Mouse (Mus musculus) heart, embryonic 13.5 days (tissue): ENCODE results near the gene Derl3. TPM values are rescaled to one million over a fixed set of nuclear protein-coding genes. Genes with fewer than 3 reads are reported as not detected.
A peak's percentile ranks its signal among the peaks of the same experiment; 100 is the strongest.

Experiments
- ATAC-seq: fragments of 200-750 bp; cut with Nextera tagmentation; 2 replicates; pipeline ENCODE4 v1.8.0; 2017; ENCODE audit warnings: moderate TSS enrichment; ENCODE audit not compliant: insufficient number of reproducible peaks, low FRiP score, low TSS enrichment; ENCODE audit errors: extremely low read depth
- H3K27ac ChIP-seq: fragments of 300-500 bp; sonication (generic); replicated peaks from 2 replicates; pipeline ENCODE4 v1.5.1; 2015; ENCODE audit warnings: moderate library complexity, mild to moderate bottlenecking, inconsistent platforms
- H3K27me3 ChIP-seq: fragments of 300-500 bp; sonication (generic); replicated peaks from 2 replicates; pipeline ENCODE4 v1.6.1; 2015; ENCODE audit warnings: mild to moderate bottlenecking, inconsistent platforms
- H3K36me3 ChIP-seq: fragments of 300-500 bp; sonication (generic); 2 replicates; pipeline ENCODE4 v1.6.1; 2015; ENCODE audit warnings: mild to moderate bottlenecking, inconsistent platforms
- H3K4me1 ChIP-seq: fragments of 300-500 bp; sonication (generic); 2 replicates; pipeline ENCODE4 v1.6.1; 2015; ENCODE audit warnings: inconsistent platforms
- H3K4me2 ChIP-seq: fragments of 300-500 bp; sonication (generic); 2 replicates; pipeline ENCODE4 v1.6.1; 2015; ENCODE audit warnings: inconsistent platforms, mild to moderate bottlenecking, moderate library complexity
- H3K4me3 ChIP-seq: fragments of 300-500 bp; sonication (generic); 2 replicates; pipeline ENCODE4 v1.5.1; 2015; ENCODE audit warnings: moderate library complexity, mild to moderate bottlenecking, inconsistent platforms
- H3K9ac ChIP-seq: fragments of 300-500 bp; sonication (generic); 2 replicates; pipeline ENCODE4 v1.6.1; 2015; ENCODE audit warnings: inconsistent platforms, mild to moderate bottlenecking, moderate library complexity
- H3K9me3 ChIP-seq: fragments of 300-500 bp; sonication (generic); 2 replicates; pipeline ENCODE4 v1.6.1; 2016; ENCODE audit warnings: inconsistent platforms
- WGBS: fragments of 180-500 bp; shearing (Covaris S2); methylation state at CpG from one replicate; pipeline ENCODE4 v1.1.7; 2015; ENCODE audit warnings: mixed read lengths; 5-methylcytosine and 5-hydroxymethylcytosine counted together
- polyA plus RNA-seq: library from polyadenylated mRNA; unstranded; fragments of >200 nt; fragmentation: Nextera tagmentation; extraction: Ambion mirVana; gene quantifications from 2 replicates; pipeline ENCODE4 v1.2.1, GENCODE M21; 2015

Gene Derl3
- polyA plus RNA-seq, 1 experiment from 2014 or later: 2.4 TPM

GRCm38 (mm10) chr10:75894601-75895000, 1.4 kb downstream of the Derl3 start:
- Histone ChIP-seq H3K4me3 (no peak overlapping the region), H3K4me2 (no peak overlapping the region), H3K36me3 (peaks cover 49% of the 10 kb centered on the region), H3K9ac (no peak overlapping the region), H3K4me1 (peaks cover 35% of the 10 kb centered on the region), H3K9me3 (no peaks in the 10 kb centered on the region), H3K27ac (no peak overlapping the region), H3K27me3 (no peaks in the 10 kb centered on the region)
- ATAC-seq: no peak
- 73% methylated on average over 6 of the region's 6 CpGs for WGBS

GRCm38 (mm10) chr10:75895730-75896129, 2.5 kb downstream of the Derl3 start:
- 89% methylated on average over 5 of the region's 5 CpGs for WGBS
- peaks cover 59% of the 10 kb centered on the region for H3K36me3 ChIP-seq
- ATAC-seq: no peak

GRCm38 (mm10) chr10:75896208-75896607, 3.0 kb downstream of the Derl3 start:
- Histone ChIP-seq H3K4me1 (peaks cover 39% of the 10 kb centered on the region), H3K9me3 (no peaks in the 10 kb centered on the region), H3K27me3 (no peaks in the 10 kb centered on the region), H3K36me3 (peaks cover 64% of the 10 kb centered on the region), H3K27ac (no peak overlapping the region), H3K4me2 (no peak overlapping the region), H3K4me3 (no peak overlapping the region), H3K9ac (no peak overlapping the region)
- WGBS: 93% methylated on average over 1 of the region's 1 CpGs
- no peak for ATAC-seq

More at GRCm38 (mm10) chr10:75895730-75896129, 2.5 kb downstream of the Derl3 start:
- no peak overlapping the region for H3K4me2 ChIP-seq
- no peak overlapping the region for H3K9ac ChIP-seq
- no peak overlapping the region for H3K4me3 ChIP-seq
- no peaks in the 10 kb centered on the region for H3K27me3 ChIP-seq
- peaks cover 39% of the 10 kb centered on the region for H3K4me1 ChIP-seq
- no peak overlapping the region for H3K27ac ChIP-seq
- H3K9me3 ChIP-seq: no peaks in the 10 kb centered on the region

- Histone ChIP-seq H3K4me1 (peaks cover 39% of the 10 kb centered on the region), H3K9me3 (no peaks in the 10 kb centered on the region), H3K27ac (no peak overlapping the region), H3K4me2 (no peak overlapping the region), H3K9ac (no peak overlapping the region), H3K4me3 (no peak overlapping the region), H3K27me3 (no peaks in the 10 kb centered on the region), H3K36me3 (peaks cover 76% of the 10 kb centered on the region)
- WGBS: 49% methylated on average over 6 of the region's 6 CpGs
- ATAC-seq: no peak
These were observed 4.2 kb downstream of the Derl3 start for GRCm38 (mm10) chr10:75897373-75897772.

- Histone ChIP-seq H3K9ac (peak overlapping the region; percentile 17; the same call in 1 of the 2 replicates), H3K36me3 (peaks cover 83% of the 10 kb centered on the region), H3K4me3 (no peak overlapping the region), H3K27ac (peak overlapping the region; percentile 75), H3K27me3 (no peaks in the 10 kb centered on the region), H3K9me3 (no peaks in the 10 kb centered on the region), H3K4me2 (no peak overlapping the region), H3K4me1 (peaks cover 35% of the 10 kb centered on the region)
- no peak for ATAC-seq
- WGBS: 77% methylated on average over 6 of the region's 6 CpGs
These were observed 4.9 kb downstream of the Derl3 start for GRCm38 (mm10) chr10:75898039-75898564.

- peak overlapping the region; percentile 17 for H3K9ac ChIP-seq
- peaks cover 29% of the 10 kb centered on the region for H3K4me1 ChIP-seq
- H3K4me2 ChIP-seq: no peak overlapping the region
- peak overlapping the region; percentile 75 for H3K27ac ChIP-seq
- H3K27me3 ChIP-seq: no peaks in the 10 kb centered on the region
- 42% methylated on average over 3 of the region's 3 CpGs for WGBS
- no peaks in the 10 kb centered on the region for H3K9me3 ChIP-seq
- H3K4me3 ChIP-seq: no peak overlapping the region
- peak; percentile 40; the same call in 1 of the 2 replicates for ATAC-seq
- peaks cover 90% of the 10 kb centered on the region for H3K36me3 ChIP-seq
These were observed 5.6 kb downstream of the Derl3 start for GRCm38 (mm10) chr10:75898846-75899245.

GRCm38 (mm10) chr10:75904391-75904790, 11.2 kb downstream of the Derl3 start:
- Histone ChIP-seq H3K36me3 (peaks cover 96% of the 10 kb centered on the region), H3K4me3 (no peak overlapping the region), H3K4me1 (peaks cover 6% of the 10 kb centered on the region), H3K4me2 (no peak overlapping the region), H3K27ac (no peak overlapping the region), H3K27me3 (no peaks in the 10 kb centered on the region), H3K9me3 (no peaks in the 10 kb centered on the region), H3K9ac (no peak overlapping the region)
- ATAC-seq: no peak
- WGBS: 81% methylated on average over 5 of the region's 5 CpGs

- Histone ChIP-seq H3K4me2 (no peak overlapping the region), H3K36me3 (peaks cover 98% of the 10 kb centered on the region), H3K27me3 (no peaks in the 10 kb centered on the region), H3K27ac (no peak overlapping the region), H3K4me3 (no peak overlapping the region), H3K9ac (no peak overlapping the region), H3K4me1 (no peaks in the 10 kb centered on the region), H3K9me3 (no peaks in the 10 kb centered on the region)
- 93% methylated on average over 4 of the region's 4 CpGs for WGBS
- no peak for ATAC-seq
These were observed 13.7 kb downstream of the Derl3 start for GRCm38 (mm10) chr10:75906882-75907281.

GRCm38 (mm10) chr10:75910698-75911097, 17.5 kb downstream of the Derl3 start:
- ATAC-seq: no peak
- Histone ChIP-seq H3K9ac (no peak overlapping the region), H3K4me2 (no peak overlapping the region), H3K27me3 (no peaks in the 10 kb centered on the region), H3K27ac (no peak overlapping the region), H3K36me3 (peaks cover 92% of the 10 kb centered on the region), H3K9me3 (no peaks in the 10 kb centered on the region), H3K4me3 (no peak overlapping the region), H3K4me1 (peaks cover 21% of the 10 kb centered on the region)
- WGBS: 84% methylated on average over 2 of the region's 2 CpGs

- Histone ChIP-seq H3K27ac (no peak overlapping the region), H3K4me2 (no peak overlapping the region), H3K9ac (0 out of 2 replicates have a peak overlapping the region, but pooled peaks have one; percentile 2), H3K27me3 (no peaks in the 10 kb centered on the region), H3K4me3 (no peak overlapping the region), H3K36me3 (peaks cover 88% of the 10 kb centered on the region), H3K4me1 (peaks cover 27% of the 10 kb centered on the region), H3K9me3 (no peaks in the 10 kb centered on the region)
- ATAC-seq: no peak
- 35% methylated on average over 6 of the region's 6 CpGs for WGBS
These were observed 19.9 kb downstream of the Derl3 start for GRCm38 (mm10) chr10:75913013-75913589.

- Histone ChIP-seq H3K9me3 (no peaks in the 10 kb centered on the region), H3K27ac (no peak overlapping the region), H3K9ac (no peak overlapping the region), H3K36me3 (peaks cover 78% of the 10 kb centered on the region), H3K4me2 (no peak overlapping the region), H3K4me1 (peaks cover 52% of the 10 kb centered on the region), H3K4me3 (no peak overlapping the region), H3K27me3 (no peaks in the 10 kb centered on the region)
- 41% methylated on average over 7 of the region's 7 CpGs for WGBS
- no peak for ATAC-seq
These were observed 22.3 kb downstream of the Derl3 start for GRCm38 (mm10) chr10:75915557-75915956.

GRCm38 (mm10) chr10:75916840-75917239, 23.6 kb downstream of the Derl3 start:
- Histone ChIP-seq H3K9ac (no peak overlapping the region), H3K36me3 (peaks cover 65% of the 10 kb centered on the region), H3K27ac (no peak overlapping the region), H3K4me1 (peaks cover 52% of the 10 kb centered on the region), H3K4me3 (no peak overlapping the region), H3K27me3 (no peaks in the 10 kb centered on the region), H3K4me2 (no peak overlapping the region), H3K9me3 (no peaks in the 10 kb centered on the region)
- WGBS: 80% methylated on average over 8 of the region's 8 CpGs
- no peak for ATAC-seq
